In genomic region chr6:87614794-87615695, GRCm38 (mm10) we compare ENCODE assay signal across 10 mouse cellular contexts. TPM values are rescaled to one million over a fixed set of nuclear protein-coding genes. Genes with fewer than 3 reads are reported as not detected.
DNase-seq lines count a peak whose midpoint lies in the region; ATAC-seq and TF ChIP-seq lines count a peak whose summit lies in the region.
"Had no signal": no experiment of that assay in that cellular context is flagged by ENCODE, and none has a peak within 500 bp of the region (broad histone marks: within the 10 kb centered on the region; RNA-seq: fewer than 3 reads in every experiment).

No protein-coding gene starts in this region.

- in situ Hi-C loops in ES-E14 (cut with MboI; ENCODE audit: low sequenced_read_pairs in 2 of 2, unreplicated experiment in 2 of 2): no loop called here

- peak; percentile 59; the same call in 1 of the 2 replicates for TF ChIP-seq CTCF in bone marrow, adult 2 months (IDR thresholded peaks at IDR 0.05; ENCODE audit: control insufficient read depth, insufficient read depth, low read length)
- peak; percentile 89 for TF ChIP-seq CTCF in liver, embryonic 14.5 days (IDR thresholded peaks at IDR 0.05; ENCODE audit: low read depth)

- no peak overlapping the region for H3K4me3 ChIP-seq in kidney, embryonic 16.5 days (ENCODE audit: low read length)
- no peak overlapping the region for H3K4me3 ChIP-seq in ES-E14 (ENCODE audit: insufficient read depth in 1 of 2, low read depth in 1 of 2, low read length in 2 of 2, poor library complexity in 1 of 2, severe bottlenecking in 1 of 2)
- no peak overlapping the region for H3K4me3 ChIP-seq in bone marrow, adult 2 months (replicated peaks; ENCODE audit: control insufficient read depth, low read depth, low read length)
- peak overlapping the region; percentile 28 for H3K4me3 ChIP-seq in forebrain, embryonic 16.5 days (replicated peaks; ENCODE audit: low read length)
- no peak overlapping the region for H3K4me3 ChIP-seq in liver, embryonic 14.5 days (ENCODE audit: insufficient read depth in 1 of 2, low read depth in 2 of 2, low read length in 2 of 2)
- H3K4me3 ChIP-seq: embryonic facial prominence, embryonic 12.5 days had no signal

- no peak overlapping the region for H3K27ac ChIP-seq in kidney, embryonic 16.5 days (ENCODE audit: low read length)
- no peak overlapping the region for H3K27ac ChIP-seq in ES-E14 (ENCODE audit: insufficient read depth, low read depth, low read length, poor library complexity, severe bottlenecking)
- H3K27ac ChIP-seq in bone marrow, adult 2 months (ENCODE audit: control insufficient read depth, insufficient read depth, low read depth, low read length, poor library complexity): no peak overlapping the region
- peak overlapping the region; percentile 56 for H3K27ac ChIP-seq in forebrain, embryonic 16.5 days (ENCODE audit: low read length)
- H3K27ac ChIP-seq in liver, embryonic 14.5 days: no peak overlapping the region
- H3K27ac ChIP-seq: embryonic facial prominence, embryonic 12.5 days; macrophage had no signal

- no peaks in the 10 kb centered on the region for H3K9me3 ChIP-seq in kidney, embryonic 16.5 days (ENCODE audit: low read length)
- no peaks in the 10 kb centered on the region for H3K9me3 ChIP-seq in ES-E14 (ENCODE audit: control insufficient read depth, insufficient read depth, low read depth, low read length)
- no peaks in the 10 kb centered on the region for H3K9me3 ChIP-seq in forebrain, embryonic 16.5 days (ENCODE audit: control insufficient read depth, low read length)
- no peaks in the 10 kb centered on the region for H3K9me3 ChIP-seq in liver, embryonic 14.5 days (ENCODE audit: control insufficient read depth, low read length)
- H3K9me3 ChIP-seq: embryonic facial prominence, embryonic 12.5 days had no signal

- no peaks in the 10 kb centered on the region for H3K27me3 ChIP-seq in kidney, embryonic 16.5 days (ENCODE audit: insufficient read depth, low read length)
- no peaks in the 10 kb centered on the region for H3K27me3 ChIP-seq in forebrain, embryonic 16.5 days (replicated peaks; ENCODE audit: control insufficient read depth, insufficient read depth, low read length)
- no peaks in the 10 kb centered on the region for H3K27me3 ChIP-seq in liver, embryonic 14.5 days (ENCODE audit: control insufficient read depth, insufficient read depth, low read length)
- H3K27me3 ChIP-seq: embryonic facial prominence, embryonic 12.5 days had no signal

- WGBS in kidney, embryonic 16.5 days: 57% methylated on average over 11 of the region's 11 CpGs
- 51% methylated on average over 11 of the region's 11 CpGs for WGBS in bone marrow, adult 2 months
- 43% methylated on average over 11 of the region's 11 CpGs for WGBS in forebrain, embryonic 16.5 days
- 45% methylated on average over 11 of the region's 11 CpGs for WGBS in liver, embryonic 14.5 days (ENCODE audit: insufficient replicate concordance)

- no peak for TF ChIP-seq EP300 in liver, embryonic 14.5 days (IDR thresholded peaks at IDR 0.05; ENCODE audit: low read depth)

- H3K9ac ChIP-seq in kidney, embryonic 16.5 days (replicated peaks; ENCODE audit: low read length): no peak overlapping the region
- no peak overlapping the region for H3K9ac ChIP-seq in ES-E14 (ENCODE audit: insufficient read depth, low read depth, low read length, poor library complexity, severe bottlenecking)
- H3K9ac ChIP-seq in forebrain, embryonic 16.5 days (replicated peaks; ENCODE audit: low read depth, low read length): 0 out of 2 replicates have a peak overlapping the region, but pooled peaks have one; percentile 5
- H3K9ac ChIP-seq in liver, embryonic 14.5 days (replicated peaks): no peak overlapping the region
- H3K9ac ChIP-seq: embryonic facial prominence, embryonic 12.5 days had no signal

- no peak for ATAC-seq in kidney, embryonic 16.5 days (ENCODE audit: low FRiP score, low TSS enrichment)
- ATAC-seq in forebrain, embryonic 16.5 days: peak; percentile 67
- no peak for ATAC-seq in liver, embryonic 14.5 days (ENCODE audit: insufficient read depth)

- no peaks in the 10 kb centered on the region for H3K36me3 ChIP-seq in kidney, embryonic 16.5 days (ENCODE audit: insufficient read depth, low read length)
- no peaks in the 10 kb centered on the region for H3K36me3 ChIP-seq in ES-E14 (ENCODE audit: control insufficient read depth, insufficient read depth, low read length, poor library complexity, severe bottlenecking)
- H3K36me3 ChIP-seq in forebrain, embryonic 16.5 days (ENCODE audit: control insufficient read depth, insufficient read depth): no peaks in the 10 kb centered on the region
- no peaks in the 10 kb centered on the region for H3K36me3 ChIP-seq in liver, embryonic 14.5 days (replicated peaks; ENCODE audit: control insufficient read depth, insufficient read depth, low read depth)
- H3K36me3 ChIP-seq: embryonic facial prominence, embryonic 12.5 days had no signal

- no peak for TF ChIP-seq POLR2A in bone marrow, adult 2 months (IDR thresholded peaks at IDR 0.05; ENCODE audit: borderline replicate concordance, control insufficient read depth, low read depth, low read length)

- peak; percentile 26 for DNase-seq in kidney, adult 9 months
- peak; percentile 40 for DNase-seq in ES-E14 (ENCODE audit: low read depth, low spot score)
- DNase-seq in liver, embryonic 14.5 days (ENCODE audit: low read depth in 3 of 3, low spot score in 3 of 3): no peak
- DNase-seq in spleen, adult 12 weeks (ENCODE audit: low spot score): peak; percentile 28
- DNase-seq in right cerebral cortex, postnatal 36 days (ENCODE audit: low spot score in 2 of 2): no peak

- H3K4me1 ChIP-seq in kidney, embryonic 16.5 days (ENCODE audit: insufficient read depth, low read length): no peaks in the 10 kb centered on the region
- no peaks in the 10 kb centered on the region for H3K4me1 ChIP-seq in ES-E14 (ENCODE audit: control insufficient read depth in 2 of 2, insufficient read depth in 2 of 2, low read length in 2 of 2, poor library complexity in 1 of 2)
- H3K4me1 ChIP-seq in bone marrow, adult 2 months (ENCODE audit: control insufficient read depth, insufficient read depth, low read length): no peaks in the 10 kb centered on the region
- peaks cover 8% of the 10 kb centered on the region for H3K4me1 ChIP-seq in forebrain, embryonic 16.5 days (replicated peaks; ENCODE audit: control insufficient read depth, insufficient read depth, low read length)
- H3K4me1 ChIP-seq in liver, embryonic 14.5 days (replicated peaks; ENCODE audit: control insufficient read depth in 2 of 2, insufficient read depth in 2 of 2, low read length in 1 of 2): no peaks in the 10 kb centered on the region

- H3K4me2 ChIP-seq in kidney, embryonic 16.5 days (replicated peaks; ENCODE audit: low read depth, low read length): no peak overlapping the region
- peak overlapping the region; percentile 34 for H3K4me2 ChIP-seq in forebrain, embryonic 16.5 days (ENCODE audit: low read length)
- no peak overlapping the region for H3K4me2 ChIP-seq in liver, embryonic 14.5 days (ENCODE audit: low read depth)
- H3K4me2 ChIP-seq: embryonic facial prominence, embryonic 12.5 days had no signal

TF ChIP-seq in ES-E14, 5 proteins besides CTCF, POLR2A, EP300 and RAD21:
- TF ChIP-seq HCFC1 (IDR thresholded peaks at IDR 0.05; ENCODE audit: borderline replicate concordance, insufficient read depth, low read length) (no peak), CHD2 (IDR thresholded peaks at IDR 0.05; ENCODE audit: low read depth, low read length) (no peak), ZC3H11A (IDR thresholded peaks at IDR 0.05; ENCODE audit: borderline replicate concordance, low read depth, low read length) (no peak), MAFK (IDR thresholded peaks at IDR 0.05; ENCODE audit: insufficient read depth, low read depth, low read length) (no peak), ZNF384 (IDR thresholded peaks at IDR 0.05; ENCODE audit: low read depth, low read length) (no peak)
TF ChIP-seq in ES-E14: peak in this region for 0.

RNA-seq across cellular contexts. Expression of gene Prokr1, which starts 24.5 kb away (rescaled TPM):
- 5.0 and 5.1 TPM in 2 replicates for polyA plus RNA-seq in kidney, embryonic 16.5 days (2015; fragmentation: Nextera tagmentation; extraction: Ambion mirVana)
- total RNA-seq in ES-E14 (2012; rRNA removed): 0.36 and 0.58 TPM in 2 replicates
- 1.6 and 2.0 TPM in 2 replicates for polyA plus RNA-seq in bone marrow, adult 2 months (2011; ENCODE audit: insufficient read depth, insufficient read length, low replicate concordance, missing spikeins)
- 2.5 and 4.3 TPM in 2 replicates for polyA plus RNA-seq in forebrain, embryonic 16.5 days (2015; fragmentation: Nextera tagmentation; extraction: Ambion mirVana)
- polyA plus RNA-seq in liver, embryonic 14.5 days (2012; rRNA removed): 2.9 TPM in 2 replicates
- 4.6 and 4.9 TPM in 2 replicates for polyA plus RNA-seq in liver, embryonic 14.5 days (2014; fragmentation: Nextera tagmentation; extraction: Ambion mirVana)

RNA-seq across cellular contexts. Expression of gene Aplf, which starts 56.9 kb away (rescaled TPM):
- polyA plus RNA-seq in kidney, embryonic 16.5 days (2015; fragmentation: Nextera tagmentation; extraction: Ambion mirVana): 18.1 and 18.7 TPM in 2 replicates
- 9.1 and 10.4 TPM in 2 replicates for total RNA-seq in ES-E14 (2012; rRNA removed)
- polyA plus RNA-seq in bone marrow, adult 2 months (2011; ENCODE audit: insufficient read depth, insufficient read length, low replicate concordance, missing spikeins): 13.0 and 16.8 TPM in 2 replicates
- 13.6 and 15.3 TPM in 2 replicates for polyA plus RNA-seq in forebrain, embryonic 16.5 days (2015; fragmentation: Nextera tagmentation; extraction: Ambion mirVana)
- polyA plus RNA-seq in liver, embryonic 14.5 days (2012; rRNA removed): 6.6 and 9.5 TPM in 2 replicates
- polyA plus RNA-seq in liver, embryonic 14.5 days (2014; fragmentation: Nextera tagmentation; extraction: Ambion mirVana): 16.5 and 17.9 TPM in 2 replicates

Comparison
In these comparisons a context has a peak if more than half of its experiments do, and no peak if none do; other contexts are left out.
1. DNase-seq: peak in kidney, adult 9 months (single experiment), ES-E14 (single experiment) and spleen, adult 12 weeks (single experiment); none in liver, embryonic 14.5 days (0 of 3) and right cerebral cortex, postnatal 36 days (0 of 2).